19 mouse cellular contexts compared by ENCODE assay signal in the genomic region with DNA sequence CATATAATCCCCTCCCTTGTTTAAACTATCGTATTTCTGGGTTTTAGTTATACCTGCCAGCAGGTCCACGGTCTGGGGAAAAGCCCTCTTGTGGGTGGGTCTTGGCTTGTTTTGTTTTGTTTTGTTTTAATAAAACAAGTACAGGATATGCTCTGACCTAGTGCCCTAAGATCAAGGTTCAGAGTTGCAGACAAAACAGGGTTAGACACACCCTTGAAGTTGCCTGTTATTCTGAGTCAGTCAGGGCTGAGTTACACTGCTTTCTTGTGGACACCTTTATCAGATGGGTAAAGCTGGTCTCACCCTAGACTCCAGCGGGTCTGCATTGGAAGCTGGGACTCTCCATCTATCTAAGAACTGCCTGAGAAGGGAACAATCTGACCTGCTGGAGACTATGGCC. TPM values are rescaled to one million over a fixed set of nuclear protein-coding genes. Genes with fewer than 3 reads are reported as not detected.
A peak's percentile ranks its signal among the peaks of the same experiment; 100 is the strongest.
DNase-seq lines count a peak whose midpoint lies in the region; ATAC-seq and TF ChIP-seq lines count a peak whose summit lies in the region.
"Had no signal": no experiment of that assay in that cellular context is flagged by ENCODE, and none has a peak within 500 bp of the region (broad histone marks: within the 10 kb centered on the region; RNA-seq: fewer than 3 reads in every experiment).

No protein-coding gene starts in this region.

- intact Hi-C loops in left cerebral cortex, postnatal 10 days (cut with DNase I), result no loop called here

- ATAC-seq in intestine, postnatal 0 days, result peak; percentile 82
- ATAC-seq: activated CD4-positive, CD25-positive, alpha-beta regulatory T cell, adult 4 months; forebrain, embryonic 13.5 days; forebrain, postnatal 0 days; Patski had no signal

- H3K36me3 ChIP-seq in E14TG2a.4 (ENCODE audit: insufficient read depth, low read length), result peaks cover 41% of the 10 kb centered on the region
- H3K36me3 ChIP-seq in intestine, postnatal 0 days (ENCODE audit: control insufficient read depth, insufficient read depth), result peaks cover 3% of the 10 kb centered on the region; the same call in 1 of the 2 replicates

- H3K9me3 ChIP-seq in E14TG2a.4 (ENCODE audit: low read length), result no peaks in the 10 kb centered on the region
- no peaks in the 10 kb centered on the region for H3K9me3 ChIP-seq in intestine, postnatal 0 days (ENCODE audit: control insufficient read depth)
- H3K9me3 ChIP-seq: embryonic facial prominence, embryonic 10.5 days; forebrain, embryonic 13.5 days; heart, embryonic 13.5 days; hindbrain, embryonic 13.5 days had no signal

- no peak for TF ChIP-seq CTCF in E14TG2a.4 (conservative IDR thresholded peaks at IDR 0.05; ENCODE audit: low read length)
- no peak for TF ChIP-seq CTCF in intestine, postnatal 0 days (IDR thresholded peaks at IDR 0.05; ENCODE audit: low read depth)

- no peak overlapping the region for H3K9ac ChIP-seq in intestine, postnatal 0 days (ENCODE audit: low read depth, low read length)
- H3K9ac ChIP-seq: forebrain, embryonic 13.5 days; forebrain, postnatal 0 days; heart, embryonic 13.5 days; hindbrain, embryonic 13.5 days had no signal

- peak overlapping the region; percentile 39; the same call in 1 of the 2 replicates for H3K4me3 ChIP-seq in E14TG2a.4 (replicated peaks; ENCODE audit: low read length)
- no peak overlapping the region; the same call in 1 of the 2 replicates for H3K4me3 ChIP-seq in intestine, postnatal 0 days (ENCODE audit: low read depth, low read length)
- H3K4me3 ChIP-seq: embryonic facial prominence, embryonic 10.5 days; forebrain, embryonic 13.5 days; heart, embryonic 13.5 days; hindbrain, embryonic 13.5 days had no signal

- H3K27ac ChIP-seq in intestine, postnatal 0 days (ENCODE audit: low read depth, low read length), result peak overlapping the region; percentile 81
- H3K27ac ChIP-seq: embryonic facial prominence, embryonic 10.5 days; forebrain, embryonic 13.5 days; heart, embryonic 13.5 days; hindbrain, embryonic 13.5 days had no signal

- DNase-seq in kidney, adult 9 months, result peak; percentile 77
- no peak for DNase-seq in kidney, postnatal 14 days
- peak; percentile 25 for DNase-seq in yolk sac, embryonic 10.5 days (ENCODE audit: low spot score)
- no peak for DNase-seq in adipocyte (ENCODE audit: low spot score)
- no peak for DNase-seq in left cerebral cortex, postnatal 10 days (ENCODE audit: extremely low spot score in 1 of 2, low spot score in 2 of 2)
- DNase-seq: adrenal gland, adult 2 months; adrenal gland, postnatal 25 days; cerebellum, adult 2 months; cerebellum, postnatal 10 days; forebrain, postnatal 0 days; gastrocnemius, postnatal 14 days had no signal

- H3K4me2 ChIP-seq in intestine, postnatal 0 days (replicated peaks; ENCODE audit: low read depth), result peak overlapping the region; percentile 18
- H3K4me2 ChIP-seq: forebrain, embryonic 13.5 days; heart, embryonic 13.5 days; hindbrain, embryonic 13.5 days had no signal

- 44% methylated on average over 3 of the region's 3 CpGs for WGBS in intestine, postnatal 0 days

- H3K4me1 ChIP-seq in E14TG2a.4 (replicated peaks; ENCODE audit: low read depth, low read length), result peaks cover 25% of the 10 kb centered on the region
- H3K4me1 ChIP-seq in intestine, postnatal 0 days (replicated peaks; ENCODE audit: control insufficient read depth, insufficient read depth, low read length), result no peaks in the 10 kb centered on the region; the same call in 1 of the 2 replicates
- H3K4me1 ChIP-seq: hindbrain, embryonic 13.5 days had no signal

- H3K27me3 ChIP-seq in E14TG2a.4 (ENCODE audit: insufficient read depth, low read length), result no peaks in the 10 kb centered on the region
- no peaks in the 10 kb centered on the region for H3K27me3 ChIP-seq in intestine, postnatal 0 days (replicated peaks; ENCODE audit: control insufficient read depth, insufficient read depth, low read length)
- H3K27me3 ChIP-seq: forebrain, embryonic 13.5 days; heart, embryonic 13.5 days; hindbrain, embryonic 13.5 days; Patski had no signal

RNA-seq across cellular contexts. Expression of gene Bok, which starts 8.0 kb away (rescaled TPM):
- polyA plus RNA-seq in intestine, postnatal 0 days (2015; fragmentation: Nextera tagmentation; extraction: Ambion mirVana), result 54.4 and 57.2 TPM in 2 replicates
- total RNA-seq in left cerebral cortex, postnatal 10 days (2021), result 10 to 100 TPM; 25.0 to 26.6 TPM
- polyA plus RNA-seq: activated CD4-positive, CD25-positive, alpha-beta regulatory T cell, adult 4 months had no signal

RNA-seq across cellular contexts. Expression of gene Stk25, which starts 35.0 kb away (rescaled TPM):
- 116 and 121 TPM in 2 replicates for polyA plus RNA-seq in intestine, postnatal 0 days (2015; fragmentation: Nextera tagmentation; extraction: Ambion mirVana)
- 100 to 1,000 TPM; 390 TPM for total RNA-seq in left cerebral cortex, postnatal 10 days (2021)

RNA-seq across cellular contexts. Expression of gene Atg4b, which starts 57.8 kb away (rescaled TPM):
- polyA plus RNA-seq in intestine, postnatal 0 days (2015; fragmentation: Nextera tagmentation; extraction: Ambion mirVana), result 66.7 and 66.9 TPM in 2 replicates
- total RNA-seq in left cerebral cortex, postnatal 10 days (2021), result 10 to 100 TPM; 70.2 to 87.6 TPM

Comparison
In these comparisons a context has a peak if more than half of its experiments do, and no peak if none do; other contexts are left out.
1. DNase-seq: peak in kidney, adult 9 months (single experiment) and yolk sac, embryonic 10.5 days (single experiment); none in kidney, postnatal 14 days (single experiment), adipocyte (single experiment) and left cerebral cortex, postnatal 10 days (0 of 2).